Mouse (Mus musculus): ENCODE measurements around the gene Crybb1. TPM values are rescaled to one million over a fixed set of nuclear protein-coding genes. Genes with fewer than 3 reads are reported as not detected.
A peak's percentile ranks its signal among the peaks of the same experiment; 100 is the strongest.

The Crybb1 gene
- total RNA-seq, 2 experiments from 2014 or later = 7.7 to 9.9 TPM

DNA sequence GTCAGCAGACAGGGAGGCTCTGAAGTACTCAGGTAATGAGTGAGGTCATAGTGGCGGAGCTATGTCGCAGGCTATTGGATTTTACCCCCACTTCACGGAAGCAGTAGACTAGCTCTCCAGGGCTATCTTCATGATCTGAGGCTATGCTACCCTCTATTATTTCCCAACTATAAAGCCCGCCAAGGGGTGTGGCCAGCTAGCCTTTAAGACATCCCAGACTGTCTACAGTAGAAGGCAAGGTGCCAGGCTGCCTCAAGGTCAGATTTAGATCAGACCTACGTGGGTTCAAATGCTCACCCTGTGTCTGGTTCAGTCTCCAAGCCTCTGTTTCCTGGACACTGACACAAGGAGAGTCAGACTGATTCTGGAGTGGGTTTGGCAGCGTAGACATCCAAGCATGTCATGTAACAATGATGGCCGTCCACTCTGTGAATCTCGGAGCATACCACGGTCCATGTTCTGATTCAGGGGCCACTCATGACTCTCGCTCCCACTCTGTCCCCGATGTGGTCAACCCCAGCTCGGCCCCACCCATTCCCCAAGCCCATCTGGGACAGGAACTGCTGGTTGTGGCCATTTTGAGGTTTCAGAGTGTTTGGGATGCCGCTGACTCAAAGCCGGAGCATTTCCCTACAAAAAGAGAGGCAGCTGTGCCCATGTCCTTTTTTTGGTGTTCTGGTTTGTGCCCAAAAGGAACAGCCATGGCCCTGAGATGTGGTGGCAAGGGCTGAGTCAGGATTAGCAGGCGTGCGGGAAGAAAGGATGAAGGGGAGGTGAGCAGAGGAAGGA lies 4.4 kb downstream of the Crybb1 start:
- intact Hi-C loops (cut with DNase I) = no loop called here
- no peak for DNase-seq (ENCODE audit: low spot score in 2 of 2)

DNA sequence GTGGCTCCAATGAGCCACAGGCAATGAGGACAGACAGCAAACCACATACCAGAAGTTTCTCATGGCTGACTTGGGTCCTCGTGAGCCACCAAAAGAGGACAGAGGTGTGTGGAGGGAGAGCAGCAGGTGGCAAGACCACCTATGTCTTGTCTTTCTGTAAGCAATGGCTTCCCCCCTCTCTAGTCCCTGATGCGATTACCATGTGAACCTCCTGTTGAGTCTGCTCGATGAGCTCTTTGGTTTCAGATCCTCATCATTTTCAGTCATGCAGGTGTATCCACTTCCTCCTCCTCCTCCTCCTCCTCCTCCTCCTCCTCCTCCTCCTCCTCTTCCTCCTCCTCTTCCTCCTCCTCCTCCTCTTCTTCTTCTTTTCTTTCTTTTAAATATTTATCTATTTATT lies 5.2 kb downstream of the Crybb1 start:
- no peak for DNase-seq (ENCODE audit: low spot score in 2 of 2)

DNA sequence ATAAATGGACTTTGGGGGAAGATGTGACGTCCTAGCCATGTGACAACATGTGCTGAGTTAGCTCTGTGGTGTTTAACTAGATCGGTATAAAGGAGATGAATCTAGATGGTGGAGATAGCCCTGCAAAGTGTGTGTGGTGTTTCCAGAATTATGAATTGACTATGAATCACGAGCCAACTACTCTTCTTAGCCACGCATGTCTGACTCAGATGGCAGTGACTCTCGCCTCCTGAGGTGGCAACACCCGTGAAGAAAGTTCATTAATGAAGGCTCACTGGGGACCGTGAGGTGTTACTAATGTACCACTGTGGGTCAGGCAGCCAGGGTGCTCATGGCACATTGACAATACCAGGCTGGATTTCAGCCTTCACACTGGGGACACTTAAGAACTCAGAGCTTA lies 8.5 kb downstream of the Crybb1 start:
- intact Hi-C loops (cut with DNase I) = no loop called here

More for the DNA sequence above, 5.2 kb downstream of the Crybb1 start:
- intact Hi-C loops (cut with DNase I) = no loop called here

DNA sequence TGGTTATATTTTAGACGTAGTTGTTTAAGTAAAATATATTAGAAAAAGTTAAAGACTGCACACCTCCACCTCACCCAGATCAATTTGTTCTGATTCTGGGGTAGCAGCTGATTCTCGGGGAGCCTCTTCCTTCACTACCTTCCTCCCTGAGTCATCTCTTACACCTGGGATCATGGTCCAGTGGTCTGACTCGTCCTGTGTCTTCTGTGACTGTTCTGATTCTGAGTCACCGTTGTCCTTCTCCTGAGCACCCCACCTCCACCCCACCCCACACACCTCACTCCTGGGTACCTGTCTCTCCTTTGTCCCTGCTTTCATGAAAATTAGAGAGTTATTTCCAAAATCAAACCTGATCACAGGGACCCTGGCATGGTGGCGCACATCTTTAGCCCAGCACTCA lies 9.5 kb downstream of the Crybb1 start:
- DNase-seq (ENCODE audit: low spot score in 2 of 2) = no peak
- intact Hi-C loops (cut with DNase I) = no loop called here

More for the DNA sequence above, 8.5 kb downstream of the Crybb1 start:
- DNase-seq (ENCODE audit: low spot score in 2 of 2) = no peak

DNA sequence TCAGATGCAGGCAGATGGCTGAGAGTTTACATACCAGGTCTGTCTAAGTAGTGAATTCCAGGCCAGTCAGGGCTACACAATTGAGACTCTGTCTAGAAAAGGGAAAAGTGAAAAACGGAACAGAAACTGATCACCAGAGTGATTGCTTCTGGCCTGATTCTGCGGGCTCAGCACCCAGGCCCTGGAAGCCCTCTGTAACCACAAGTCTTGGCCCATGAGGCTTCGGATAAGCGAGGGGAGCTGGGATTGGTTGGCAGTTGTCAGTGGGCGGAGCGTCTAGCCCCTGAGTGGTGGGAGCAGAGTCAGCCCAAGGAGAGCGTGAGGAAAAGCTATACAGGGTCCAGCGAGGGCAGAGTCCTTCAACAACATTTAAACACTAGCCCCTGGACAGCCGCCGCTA lies 9.9 kb downstream of the Crybb1 start:
- peak in 1 of 2 experiments; percentile 49 for DNase-seq (ENCODE audit: low spot score in 2 of 2)
- intact Hi-C loops (cut with DNase I) = no loop called here

DNA sequence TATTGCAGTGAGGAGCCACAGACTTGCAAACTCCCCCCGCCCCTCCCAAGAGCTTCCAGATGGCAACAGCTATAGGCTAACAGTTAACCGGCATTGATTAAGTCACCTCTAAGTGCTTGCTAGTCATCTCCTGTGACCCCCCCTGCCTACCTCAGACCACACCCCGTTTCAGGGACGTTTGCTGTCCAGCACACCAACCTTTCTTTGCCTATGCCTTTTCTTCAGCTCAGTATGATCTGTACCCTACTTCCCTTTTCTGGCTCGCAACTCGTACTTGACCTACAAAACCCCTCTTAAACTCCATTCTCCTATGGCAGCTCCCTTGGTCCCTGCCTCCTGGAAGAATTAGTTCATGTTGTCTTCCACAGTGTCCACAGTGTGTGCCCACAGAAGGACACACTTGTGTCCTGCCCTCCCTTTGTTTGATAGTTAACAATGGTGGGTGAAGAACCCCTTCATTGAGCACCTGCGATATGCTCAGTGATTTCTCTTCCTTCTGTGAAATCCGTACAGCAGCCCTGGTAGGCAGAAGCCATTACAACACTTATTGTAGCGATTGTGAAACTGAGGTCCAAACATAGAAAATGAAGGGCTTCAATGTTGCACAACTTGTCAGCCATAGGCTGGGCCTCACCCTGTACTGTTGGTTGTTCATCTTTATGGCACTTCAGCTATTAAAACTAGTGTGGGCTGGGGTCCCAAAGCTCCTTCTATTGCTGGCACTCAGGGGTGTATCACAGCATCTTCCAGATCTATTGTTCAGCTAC lies 10.6 kb downstream of the Crybb1 start:
- no peak for DNase-seq (ENCODE audit: low spot score in 2 of 2)
- intact Hi-C loops (cut with DNase I) = no loop called here

DNA sequence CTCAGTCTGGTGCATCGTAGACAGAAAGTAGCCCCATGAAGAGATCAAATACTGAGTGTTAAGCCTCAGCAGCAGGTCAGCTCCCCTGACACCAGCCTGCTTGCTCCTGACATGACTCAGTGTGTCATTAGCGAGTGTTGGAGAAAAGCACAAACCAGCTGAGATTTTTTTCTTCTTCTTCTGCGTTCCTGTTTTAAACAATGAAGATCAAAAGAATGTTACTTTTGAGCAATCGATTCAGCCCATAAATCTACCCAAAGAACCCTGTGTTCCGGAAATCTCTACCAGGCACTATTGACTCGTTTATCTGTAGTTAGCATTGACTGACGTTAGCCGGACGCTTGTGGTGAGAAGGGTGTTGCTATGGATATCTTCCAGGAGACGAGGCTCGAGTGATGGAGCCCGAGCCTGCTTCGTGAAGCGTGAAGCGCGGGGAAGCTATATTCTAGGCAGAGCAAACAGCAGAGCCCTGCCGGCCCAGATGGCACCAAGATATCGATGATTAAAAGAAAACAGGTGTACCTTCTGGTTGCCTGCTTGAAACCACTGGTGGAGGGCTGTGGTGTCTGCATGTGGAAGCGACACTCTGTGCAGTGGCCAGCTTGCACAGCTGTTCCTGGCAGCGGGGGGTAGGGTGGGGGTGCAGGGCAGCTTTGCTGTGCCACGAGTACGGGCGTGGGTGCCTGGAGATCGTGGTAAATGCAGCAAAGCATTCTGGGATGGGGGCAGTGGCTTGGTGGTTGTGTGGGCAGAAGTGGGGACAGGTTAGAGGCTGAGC lies 15.3 kb downstream of the Crybb1 start:
- intact Hi-C loops (cut with DNase I) = no loop called here
- peak; percentile 65 for DNase-seq (ENCODE audit: low spot score in 2 of 2)

DNA sequence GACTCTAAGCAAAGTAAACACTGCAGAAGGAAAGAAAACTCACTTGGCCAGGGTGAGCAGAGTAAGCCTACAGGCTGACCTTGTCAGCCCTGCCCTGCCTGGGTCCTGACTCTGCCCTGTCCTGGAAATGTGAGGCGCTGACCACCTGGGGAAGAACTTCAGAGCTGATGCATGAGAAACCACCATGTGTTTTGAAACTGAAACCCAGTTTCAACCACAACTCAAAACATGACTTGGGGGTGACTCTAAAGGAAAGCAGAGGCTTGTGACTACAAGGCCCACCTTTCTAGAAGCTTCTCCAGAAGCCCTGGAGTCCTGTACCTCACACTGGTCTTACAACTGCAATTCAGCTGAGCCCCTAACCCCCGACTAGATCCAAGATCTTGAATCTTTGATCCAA lies 17.3 kb downstream of the Crybb1 start:
- intact Hi-C loops (cut with DNase I) = no loop called here
- no peak for DNase-seq (ENCODE audit: low spot score in 2 of 2)

DNA sequence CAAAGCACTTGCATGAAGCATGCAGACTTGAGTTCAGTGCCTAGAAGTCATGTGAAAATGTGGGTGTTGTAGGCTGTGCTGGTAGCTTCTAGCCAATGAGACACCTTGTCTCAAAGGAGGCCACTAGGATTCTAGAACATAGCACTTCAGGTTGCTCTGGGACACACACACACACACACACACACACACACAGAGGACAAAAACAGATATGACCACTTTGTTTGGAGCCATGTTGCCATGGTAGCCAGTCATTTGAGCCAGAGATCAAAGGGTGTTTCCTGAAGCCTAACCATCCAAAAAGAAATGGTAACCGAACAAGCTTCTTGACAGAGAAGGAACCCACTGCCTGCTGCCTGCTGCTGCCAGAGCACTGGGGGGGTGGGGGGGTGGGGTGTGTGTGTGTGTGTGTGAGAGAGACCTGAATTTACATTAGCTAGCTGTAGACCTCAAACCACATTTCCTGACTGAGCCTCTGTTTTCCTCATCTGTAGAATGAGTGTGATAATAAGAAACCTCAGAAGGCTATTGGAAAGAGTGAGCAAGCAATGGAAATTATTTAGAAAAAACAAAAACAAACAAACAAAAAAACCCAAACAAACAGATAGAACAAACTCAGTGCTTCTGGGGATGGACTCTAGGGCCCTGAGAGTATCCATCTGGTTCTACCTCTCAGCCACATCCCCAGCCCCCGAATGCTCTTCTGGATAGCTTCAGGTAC lies 18.3 kb downstream of the Crybb1 start:
- intact Hi-C loops (cut with DNase I) = no loop called here
- no peak for DNase-seq (ENCODE audit: low spot score in 2 of 2)

DNA sequence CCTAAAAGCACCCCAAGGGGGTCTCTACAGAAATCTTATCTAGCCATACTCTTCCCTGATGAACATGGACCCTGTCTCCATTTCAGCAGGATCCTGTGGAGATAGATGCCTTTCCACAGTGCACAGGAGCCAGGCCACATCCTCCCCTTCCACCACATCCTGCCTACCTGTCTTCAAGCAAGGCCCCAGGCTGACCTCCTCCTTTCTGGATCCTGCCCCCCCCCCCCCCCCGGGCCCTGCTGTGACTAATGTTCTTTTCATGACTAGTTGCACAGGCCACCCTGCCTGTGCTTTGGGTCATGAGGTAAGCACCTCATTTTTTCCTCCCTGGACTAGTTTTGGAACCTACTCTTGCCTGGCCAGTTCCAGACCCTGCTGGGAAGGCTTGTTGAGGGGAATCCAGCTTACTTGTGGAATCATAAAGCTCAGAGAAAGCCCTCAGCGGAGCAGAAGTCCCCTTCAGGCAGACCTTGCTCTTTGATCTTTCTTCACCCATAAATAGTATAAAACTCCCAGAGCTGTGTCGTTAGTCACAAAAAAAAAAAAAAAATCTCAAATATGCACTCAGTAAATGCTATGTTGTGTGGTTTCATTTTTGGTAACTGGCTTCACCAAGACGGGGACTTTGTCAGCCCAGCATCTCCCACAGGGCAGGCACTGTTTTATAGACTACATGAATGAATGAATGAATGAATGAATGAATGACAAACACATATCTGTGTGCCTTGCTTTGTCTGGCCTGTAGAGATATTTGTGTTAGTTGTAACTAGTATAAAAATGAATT lies 19.6 kb downstream of the Crybb1 start:
- DNase-seq (ENCODE audit: low spot score in 2 of 2) = no peak
- intact Hi-C loops (cut with DNase I) = no loop called here

DNA sequence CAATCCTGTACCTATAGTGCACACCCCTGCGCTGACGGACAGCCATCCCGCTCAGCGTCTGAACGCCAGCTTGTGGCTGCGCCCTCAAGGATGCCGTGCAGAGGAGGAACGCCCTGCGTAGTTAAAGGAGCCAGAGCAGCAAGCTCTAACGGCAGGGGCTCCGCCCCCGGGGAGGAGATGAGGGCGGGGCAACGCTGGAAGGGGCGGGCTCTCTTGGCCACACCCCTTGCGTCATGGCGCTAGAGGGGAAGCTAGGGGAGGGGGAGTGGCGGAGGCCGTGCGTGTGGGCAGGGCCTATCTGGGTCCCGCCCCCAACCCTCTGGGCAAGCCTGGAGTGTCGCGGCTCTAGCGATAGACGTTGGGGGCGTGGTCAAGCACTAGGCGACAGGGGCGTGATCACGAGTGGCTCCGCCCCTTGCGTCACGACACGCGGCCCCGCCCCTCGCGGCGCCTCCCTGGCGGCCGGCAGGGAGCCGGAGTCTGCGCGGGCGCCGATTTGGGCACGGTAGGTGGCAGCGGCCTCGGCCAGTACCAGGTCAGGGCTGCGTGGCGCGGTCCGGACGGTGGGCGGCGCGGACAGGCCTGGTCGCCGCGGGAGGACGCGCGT lies 20.8 kb downstream of the Crybb1 start, which contains the start of gene Tpst2:
TSS of gene Tpst2 (plus strand) at position 425 of the 607 bp plus-strand sequence.
- peak; percentile 100 for DNase-seq (ENCODE audit: low spot score in 2 of 2)
- intact Hi-C loops (cut with DNase I) = loop anchor here (1.0 to 2.0 kb wide), 3 partner anchors 45 to 50 kb away; partner anchors contain the start of gene Tfip11

DNA sequence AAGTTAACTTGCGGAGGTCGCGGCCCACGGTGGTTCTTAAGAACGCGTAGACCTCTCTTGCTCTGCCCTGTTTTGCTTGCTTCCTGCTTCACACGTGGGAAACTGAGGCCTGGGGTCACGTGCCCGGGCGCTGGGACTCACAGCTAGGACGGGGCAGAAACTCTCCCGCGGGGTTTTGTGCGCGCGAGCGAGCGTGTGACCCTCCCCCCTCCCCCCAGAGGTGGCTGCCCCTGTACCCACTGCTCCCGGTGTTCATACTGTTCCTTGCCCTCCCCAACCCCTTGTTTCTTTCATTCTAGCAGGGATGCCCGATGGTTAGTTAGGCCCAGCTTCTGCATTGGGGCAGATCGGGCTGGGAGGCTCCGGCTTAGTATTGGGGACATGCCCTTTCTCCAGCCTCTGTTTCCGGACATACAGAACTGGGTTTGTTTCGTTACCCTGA lies 21.3 kb downstream of the Crybb1 start:
- intact Hi-C loops (cut with DNase I) = loop anchor here (1.0 to 2.0 kb wide), 3 partner anchors 44 to 50 kb away; partner anchors contain the start of gene Tfip11

DNA sequence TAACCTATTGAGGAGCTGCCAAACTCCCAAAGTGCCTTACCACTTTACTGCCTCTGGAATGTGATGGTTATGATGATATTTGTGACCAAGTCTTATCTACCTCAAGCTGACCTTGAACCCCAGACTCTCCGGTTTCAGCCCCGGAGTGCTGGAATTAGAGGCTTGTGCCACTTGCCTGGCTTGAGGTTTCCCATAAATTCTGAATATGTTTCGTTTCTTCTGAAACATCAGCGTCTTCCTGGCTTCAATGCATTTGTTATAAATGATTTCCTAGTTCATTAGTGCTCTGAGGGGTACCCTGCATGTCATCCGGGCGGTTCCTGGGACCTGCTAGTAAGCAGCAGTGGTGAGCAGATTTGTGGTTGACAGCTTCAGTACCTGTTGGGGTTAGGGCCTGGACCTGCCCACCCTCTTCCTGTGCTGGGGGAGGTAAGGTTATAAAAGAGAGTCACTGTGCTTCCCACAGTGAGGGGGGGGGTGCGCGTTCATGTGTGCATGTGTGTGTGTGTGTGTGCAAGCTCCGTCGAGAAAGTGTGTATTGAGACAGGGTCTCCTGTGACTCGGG lies 22.4 kb downstream of the Crybb1 start:
- no peak for DNase-seq (ENCODE audit: low spot score in 2 of 2)
- intact Hi-C loops (cut with DNase I) = loop anchor here (2.0 kb wide), 2 partner anchors 49 kb away; partner anchors contain the start of gene Tfip11

More for the DNA sequence above, 21.3 kb downstream of the Crybb1 start:
- DNase-seq (ENCODE audit: low spot score in 2 of 2) = no peak

DNA sequence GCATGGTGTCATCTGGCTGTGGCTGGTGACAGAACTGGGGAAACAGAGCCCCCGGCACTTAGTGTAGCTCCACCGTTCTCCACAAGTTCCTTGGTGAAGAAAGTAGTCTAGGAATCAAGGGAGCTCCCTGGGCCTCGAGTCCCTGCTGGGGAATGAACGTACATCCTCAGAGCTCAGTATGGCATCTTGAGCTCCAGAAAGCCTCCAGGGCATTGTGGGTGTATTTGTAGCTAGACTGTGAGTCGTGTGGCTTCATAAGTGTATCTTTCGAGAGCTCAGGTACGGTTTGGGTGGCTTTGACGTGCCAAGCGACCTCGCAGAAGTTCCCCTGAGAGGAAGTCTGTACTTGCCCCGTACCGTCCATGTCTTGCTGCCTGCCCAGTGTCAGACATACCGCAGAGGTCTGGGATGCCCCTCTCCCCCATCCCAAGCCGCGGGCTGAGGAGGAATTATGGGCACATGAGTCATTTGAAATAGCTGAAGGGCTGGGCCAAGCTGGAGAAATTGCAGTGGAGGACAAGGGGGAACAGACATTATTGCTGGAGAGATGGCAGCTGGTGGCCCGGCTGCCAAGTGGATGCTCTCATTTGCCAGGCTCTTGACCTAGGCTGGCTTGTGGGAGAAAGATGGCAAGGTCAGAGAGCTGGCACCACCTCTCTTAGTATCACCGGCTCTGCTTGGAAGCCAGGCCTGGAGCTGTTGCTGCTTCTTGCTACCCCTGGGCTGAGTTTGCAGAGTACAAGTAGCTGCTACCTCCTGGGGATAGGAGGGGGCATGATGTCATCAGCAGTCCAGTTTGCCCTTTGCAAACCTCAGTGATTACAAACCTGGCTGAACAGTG lies 23.8 kb downstream of the Crybb1 start:
- intact Hi-C loops (cut with DNase I) = no loop called here

DNA sequence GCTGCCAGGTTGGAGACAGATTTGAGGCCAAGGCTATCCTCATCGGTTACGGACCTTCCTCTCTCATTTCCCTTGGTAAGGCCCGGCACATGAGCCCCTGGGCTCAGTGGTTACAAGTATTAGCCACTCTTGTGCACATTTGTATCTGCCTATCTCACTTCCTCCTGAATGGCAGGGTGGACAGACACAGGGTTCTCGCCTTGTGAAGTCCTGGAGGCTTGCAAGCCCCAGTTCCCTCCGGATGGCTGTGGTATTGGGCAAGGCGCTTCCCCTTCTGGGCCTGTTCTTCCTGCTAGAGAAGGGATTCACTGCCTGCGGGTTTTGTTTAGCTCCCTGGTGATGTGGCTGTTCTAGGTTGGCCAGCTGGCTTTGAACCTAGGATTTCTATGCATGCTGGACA lies 24.5 kb downstream of the Crybb1 start:
- intact Hi-C loops (cut with DNase I) = no loop called here
- DNase-seq (ENCODE audit: low spot score in 2 of 2) = peak in 1 of 2 experiments; percentile 45

More for the DNA sequence above, 23.8 kb downstream of the Crybb1 start:
- no peak for DNase-seq (ENCODE audit: low spot score in 2 of 2)

DNA sequence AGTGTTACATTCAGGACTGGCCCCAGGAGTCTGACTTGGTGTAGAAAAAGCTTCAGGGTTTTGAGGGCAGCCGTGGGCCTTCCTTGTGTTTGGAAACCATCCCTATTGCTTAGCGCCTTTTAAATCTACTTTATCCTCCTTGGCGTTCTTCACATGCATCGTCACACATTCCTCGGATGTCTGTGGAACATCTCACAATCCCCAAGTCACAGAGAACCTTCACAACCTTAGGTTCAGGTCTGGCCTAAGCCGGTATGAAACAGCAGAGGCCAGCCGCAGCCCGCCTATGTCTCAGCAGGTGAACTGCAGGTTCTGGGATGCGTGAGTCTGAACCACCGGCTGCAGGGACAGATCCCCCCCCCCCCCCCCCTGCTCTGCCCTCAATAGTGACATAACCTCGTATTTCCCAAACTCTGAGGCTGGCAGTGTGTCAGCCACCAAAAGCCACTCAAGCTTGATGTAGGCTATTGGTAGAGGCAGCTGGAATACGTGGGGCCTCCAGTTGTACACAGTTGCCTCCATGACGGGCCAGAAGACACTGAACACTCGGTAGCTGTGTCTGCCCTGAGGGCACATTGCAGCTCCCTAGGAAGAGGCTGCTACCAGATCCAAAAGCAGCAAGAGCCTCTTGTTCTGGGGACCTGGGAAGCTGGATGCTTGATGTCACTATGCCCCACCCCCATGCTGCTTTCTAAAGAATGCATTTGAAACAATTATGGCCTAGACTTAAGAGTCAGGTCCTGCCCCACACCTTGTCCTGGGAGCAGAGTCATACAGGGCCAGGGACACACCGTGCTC lies 25.4 kb downstream of the Crybb1 start:
- no peak for DNase-seq (ENCODE audit: low spot score in 2 of 2)
- intact Hi-C loops (cut with DNase I) = no loop called here
